Mouse (Mus musculus) MEL (cell line): ENCODE data around the gene Gm21834. TPM values are rescaled to one million over a fixed set of nuclear protein-coding genes. Genes with fewer than 3 reads are reported as not detected.

Experiments
- DNase-seq: peaks from one replicate; pipeline ENCODE4 v3.0.0; 2011; ENCODE audit warnings: low read depth, low spot score
- H3K27ac ChIP-seq: 2 replicates; pipeline ENCODE4 v1.5.1; 2012; ENCODE audit warnings: low read depth, mild to moderate bottlenecking, control low read depth, low read length, moderate library complexity; ENCODE audit not compliant: control insufficient read depth
- H3K27me3 ChIP-seq, 2 experiments: fragments of 150-350 bp in 1 of 2; sonication (generic) in 1 of 2; 2 replicates each; pipeline ENCODE4 v1.6.1; 2012; ENCODE audit warnings: low read length in 2 of 2, mild to moderate bottlenecking in 2 of 2, improper control_type of control experiment in 1 of 2, moderate library complexity in 1 of 2; ENCODE audit not compliant: insufficient read depth in 2 of 2, control insufficient read depth in 1 of 2
- H3K36me3 ChIP-seq, 2 experiments: 2 replicates each; pipeline ENCODE4 v1.6.1; 2012 to 2014; ENCODE audit warnings: low read length in 2 of 2, improper control_type of control experiment in 1 of 2, inconsistent platforms in 1 of 2, mild to moderate bottlenecking in 1 of 2; ENCODE audit not compliant: insufficient read depth in 2 of 2, control insufficient read depth in 1 of 2
- H3K4me1 ChIP-seq, 2 experiments: fragments of 150-350 bp in 1 of 2; sonication (generic) in 1 of 2; 2 replicates each; pipeline ENCODE4 v1.6.1; 2012; ENCODE audit warnings: low read length in 2 of 2, improper control_type of control experiment in 1 of 2, mild to moderate bottlenecking in 1 of 2; ENCODE audit not compliant: insufficient read depth in 2 of 2, control insufficient read depth in 1 of 2
- H3K4me3 ChIP-seq, 2 experiments: fragments of 150-350 bp in 1 of 2; sonication (generic) in 1 of 2; 2 replicates each; pipeline ENCODE4 v1.5.1; 2012; ENCODE audit warnings: low read depth in 2 of 2, low read length in 2 of 2, mild to moderate bottlenecking in 2 of 2, moderate library complexity in 2 of 2, control low read depth in 1 of 2, improper control_type of control experiment in 1 of 2; ENCODE audit not compliant: control insufficient read depth in 1 of 2, insufficient read depth in 1 of 2
- H3K79me2 ChIP-seq: 2 replicates; pipeline ENCODE4 v1.6.1; 2012; ENCODE audit warnings: mild to moderate bottlenecking, low read length, moderate library complexity; ENCODE audit not compliant: control insufficient read depth, poor library complexity, insufficient read depth
- H3K9ac ChIP-seq: 2 replicates; pipeline ENCODE4 v1.6.1; 2012; ENCODE audit warnings: low read depth, mild to moderate bottlenecking, control low read depth, low read length, moderate library complexity; ENCODE audit not compliant: control insufficient read depth, poor library complexity, severe bottlenecking
- H3K9me3 ChIP-seq: fragments of 150-350 bp; sonication (generic); replicated peaks from 2 replicates; pipeline ENCODE4 v1.6.1; 2012; ENCODE audit warnings: mild to moderate bottlenecking, low read length, improper control_type of control experiment, moderate library complexity; ENCODE audit not compliant: insufficient read depth
- BHLHE40 ChIP-seq: IDR thresholded peaks from 2 replicates; pipeline ENCODE4 v1.6.1; 2012; ENCODE audit warnings: low read depth, mild to moderate bottlenecking, inconsistent platforms, low read length, improper control_type of control experiment, borderline replicate concordance
- CHD2 ChIP-seq: IDR thresholded peaks from 2 replicates; pipeline ENCODE4 v1.6.1; 2011; ENCODE audit warnings: low read length, improper control_type of control experiment
- EP300 ChIP-seq, 2 experiments: IDR thresholded peaks; 2 replicates each; pipeline ENCODE4 v1.6.1; 2011; ENCODE audit warnings: improper control_type of control experiment in 2 of 2, low read length in 2 of 2, low read depth in 1 of 2, mild to moderate bottlenecking in 1 of 2
- ETS1 ChIP-seq: IDR thresholded peaks from 2 replicates; pipeline ENCODE4 v1.6.1; 2012; ENCODE audit warnings: low read depth, mild to moderate bottlenecking, inconsistent platforms, low read length, improper control_type of control experiment, moderate library complexity
- GABPA ChIP-seq: IDR thresholded peaks from 2 replicates; pipeline ENCODE4 v1.6.1; 2012; ENCODE audit warnings: low read depth, mild to moderate bottlenecking, inconsistent platforms, low read length, improper control_type of control experiment, moderate library complexity
- GATA1 ChIP-seq: IDR thresholded peaks from 2 replicates; pipeline ENCODE4 v1.6.1; 2011; ENCODE audit warnings: low read depth, low read length, improper control_type of control experiment
- MAFK ChIP-seq: IDR thresholded peaks from 2 replicates; pipeline ENCODE4 v1.6.1; 2011; ENCODE audit warnings: low read depth, mild to moderate bottlenecking, low read length, improper control_type of control experiment, borderline replicate concordance
- MAX ChIP-seq: IDR thresholded peaks from 2 replicates; pipeline ENCODE4 v1.6.1; 2011; ENCODE audit warnings: low read length, improper control_type of control experiment
- MEF2A ChIP-seq: IDR thresholded peaks from 2 replicates; pipeline ENCODE4 v1.6.1; 2014; ENCODE audit warnings: low read depth, mild to moderate bottlenecking, inconsistent platforms, low read length, improper control_type of control experiment; ENCODE audit not compliant: poor library complexity, insufficient replicate concordance, severe bottlenecking; ENCODE audit errors: extremely low read depth
- MXI1 ChIP-seq: IDR thresholded peaks from 2 replicates; pipeline ENCODE4 v1.6.1; 2011; ENCODE audit warnings: mild to moderate bottlenecking, low read depth, low read length, improper control_type of control experiment
- POLR2AphosphoS2 ChIP-seq: IDR thresholded peaks from 2 replicates; pipeline ENCODE4 v1.6.1; 2011; ENCODE audit warnings: low read length, improper control_type of control experiment
- POLR2AphosphoS5 ChIP-seq: IDR thresholded peaks from 2 replicates; pipeline ENCODE4 v1.6.1; 2012; ENCODE audit warnings: low read depth, borderline replicate concordance, mild to moderate bottlenecking, inconsistent platforms, low read length, moderate library complexity, mixed read lengths
- RCOR1 ChIP-seq: IDR thresholded peaks from 2 replicates; pipeline ENCODE4 v1.6.1; 2012; ENCODE audit warnings: low read depth, mild to moderate bottlenecking, inconsistent platforms, low read length, improper control_type of control experiment
- SIN3A ChIP-seq: IDR thresholded peaks from 2 replicates; pipeline ENCODE4 v1.6.1; 2012; ENCODE audit warnings: low read length, improper control_type of control experiment, inconsistent platforms
- TAL1 ChIP-seq: IDR thresholded peaks from 2 replicates; pipeline ENCODE4 v1.6.1; 2012; ENCODE audit warnings: mild to moderate bottlenecking, inconsistent platforms, low read length, moderate library complexity, mixed read lengths
- TBP ChIP-seq: IDR thresholded peaks from 2 replicates; pipeline ENCODE4 v1.8.0; 2011; ENCODE audit warnings: low read depth, low read length, improper control_type of control experiment
- TCF12 ChIP-seq: IDR thresholded peaks from 2 replicates; pipeline ENCODE4 v1.6.1; 2014; ENCODE audit warnings: low read depth, mild to moderate bottlenecking, inconsistent platforms, low read length, improper control_type of control experiment, moderate library complexity
- UBTF ChIP-seq: IDR thresholded peaks from 2 replicates; pipeline ENCODE4 v1.6.1; 2012; ENCODE audit warnings: low read depth, mild to moderate bottlenecking, inconsistent platforms, low read length, improper control_type of control experiment, moderate library complexity, borderline replicate concordance; ENCODE audit not compliant: insufficient read depth
- USF1 ChIP-seq: IDR thresholded peaks from 2 replicates; pipeline ENCODE4 v1.6.1; 2014; ENCODE audit warnings: low read depth, mild to moderate bottlenecking, inconsistent platforms, low read length, improper control_type of control experiment, moderate library complexity
- USF2 ChIP-seq, 2 experiments: IDR thresholded peaks; 2 replicates each; pipeline ENCODE4 v1.6.1; 2011 to 2012; ENCODE audit warnings: improper control_type of control experiment in 2 of 2, low read length in 2 of 2, borderline replicate concordance in 1 of 2, inconsistent platforms in 1 of 2, low read depth in 1 of 2, mild to moderate bottlenecking in 1 of 2; ENCODE audit not compliant: insufficient read depth in 1 of 2
- ZC3H11A ChIP-seq: IDR thresholded peaks from 2 replicates; pipeline ENCODE4 v1.6.1; 2012; ENCODE audit warnings: low read depth, mild to moderate bottlenecking, inconsistent platforms, low read length, improper control_type of control experiment
- ZKSCAN1 ChIP-seq: IDR thresholded peaks from 2 replicates; pipeline ENCODE4 v1.6.1; 2012; ENCODE audit warnings: low read depth, mild to moderate bottlenecking, inconsistent platforms, low read length, improper control_type of control experiment, moderate library complexity
- ZMIZ1 ChIP-seq: IDR thresholded peaks from 2 replicates; pipeline ENCODE4 v1.6.1; 2012; ENCODE audit warnings: low read depth, mild to moderate bottlenecking, inconsistent platforms, low read length, improper control_type of control experiment, moderate library complexity
- ZNF384 ChIP-seq: IDR thresholded peaks from 2 replicates; pipeline ENCODE4 v1.6.1; 2012; ENCODE audit warnings: low read depth, mild to moderate bottlenecking, inconsistent platforms, low read length, improper control_type of control experiment
- polyA plus RNA-seq, 2 experiments: library from polyadenylated mRNA; stranded (reverse) in 1 of 2; unstranded in 1 of 2; fragments of >175 nt in 1 of 2; fragments of >200 nt in 1 of 2; gene quantifications; 2 replicates each; pipeline versions ENCODE4 v1.2.1 to v1.2.4; 2012; ENCODE audit warnings: low replicate concordance in 2 of 2, low read depth in 1 of 2; ENCODE audit not compliant: insufficient read length in 2 of 2, insufficient read depth in 1 of 2, missing spikeins in 1 of 2
- total RNA-seq: library from RNA; depleted of rRNA; stranded (reverse); fragments of 300-350 nt; gene quantifications from 2 replicates; pipeline ENCODE4 v1.2.3, GENCODE M21; 2012

The Gm21834 gene
- total and polyA plus RNA-seq, 3 experiments, result not detected

- H3K27me3 ChIP-seq, result no peaks in the 10 kb centered on the region
- H3K4me3 ChIP-seq, result no peak overlapping the region
- H3K9ac ChIP-seq, result no peak overlapping the region
- no peaks in the 10 kb centered on the region for H3K36me3 ChIP-seq
- no peak overlapping the region for H3K27ac ChIP-seq
- H3K79me2 ChIP-seq, result no peaks in the 10 kb centered on the region
- H3K9me3 ChIP-seq, result no peaks in the 10 kb centered on the region
- TF ChIP-seq ETS1, result no peak
- no peak for TF ChIP-seq POLR2AphosphoS2
- no peak for TF ChIP-seq BHLHE40
- no peak for TF ChIP-seq TBP
- no peak for TF ChIP-seq UBTF
- no peak for TF ChIP-seq ZKSCAN1
- TF ChIP-seq TAL1, result no peak
- no peak for TF ChIP-seq ZMIZ1
- TF ChIP-seq SIN3A, result no peak
- TF ChIP-seq MAFK, result no peak
- TF ChIP-seq GABPA, result no peak
- TF ChIP-seq CHD2, result no peak
- no peak for TF ChIP-seq MEF2A
- TF ChIP-seq USF2 (IDR thresholded peaks at IDR 0.05; ENCODE audit: borderline replicate concordance in 1 of 2, insufficient read depth in 1 of 2, low read depth in 1 of 2, low read length in 2 of 2), result no peak
- no peak for TF ChIP-seq TCF12
- no peak for TF ChIP-seq POLR2AphosphoS5
- no peaks in the 10 kb centered on the region for H3K4me1 ChIP-seq
- DNase-seq, result no peak
Observed at GRCm38 (mm10) chr17:57767306-57767705, 25.3 kb upstream of the Gm21834 start.

- TF ChIP-seq GATA1, result peak; percentile 74
- no peak for TF ChIP-seq MAX
- TF ChIP-seq SIN3A, result 0 out of 2 replicates have a peak, but pooled peaks have one; percentile 34
- TF ChIP-seq MXI1, result no peak
- TF ChIP-seq BHLHE40, result peak; percentile 71; the same call in 1 of the 2 replicates
- no peak for TF ChIP-seq CHD2
- TF ChIP-seq EP300 (IDR thresholded peaks at IDR 0.05; ENCODE audit: low read depth in 1 of 2, low read length in 2 of 2), result peak; percentile 87 to 89
- peak; percentile 75 for TF ChIP-seq TCF12
- TF ChIP-seq RCOR1, result peak; percentile 73
- TF ChIP-seq ETS1, result 0 out of 2 replicates have a peak, but pooled peaks have one; percentile 41
- no peak for TF ChIP-seq USF1
- peak; percentile 49 for TF ChIP-seq TAL1
- no peak for TF ChIP-seq USF2 (IDR thresholded peaks at IDR 0.05; ENCODE audit: borderline replicate concordance in 1 of 2, insufficient read depth in 1 of 2, low read depth in 1 of 2, low read length in 2 of 2)
- no peak for TF ChIP-seq ZNF384
- TF ChIP-seq POLR2AphosphoS5, result no peak
- no peak for TF ChIP-seq ZC3H11A
- TF ChIP-seq TBP, result no peak
- H3K4me3 ChIP-seq, result no peak overlapping the region
- peak; percentile 53 for DNase-seq
- H3K4me1 ChIP-seq, result peaks cover 0 to 15% of the 10 kb centered on the region in 2 experiments; a peak in 2 of 4 replicates
- no peaks in the 10 kb centered on the region for H3K79me2 ChIP-seq
- H3K9ac ChIP-seq, result no peak overlapping the region
- no peak overlapping the region for H3K27ac ChIP-seq
- no peaks in the 10 kb centered on the region for H3K27me3 ChIP-seq
- no peaks in the 10 kb centered on the region for H3K9me3 ChIP-seq
- peaks cover 0 to 8% of the 10 kb centered on the region in 2 experiments; a peak in 2 of 4 replicates for H3K36me3 ChIP-seq
Observed at GRCm38 (mm10) chr17:57758033-57758432, 16.0 kb upstream of the Gm21834 start.
